Mouse (Mus musculus): Measurements from ENCODE around the gene Prkg1.

Prkg1 gene

GRCm38 (mm10) chr19:31630899-31631869, 133.6 kb downstream of the Prkg1 start:
- no peak for DNase-seq (ENCODE audit: low read depth in 1 of 2, low spot score in 2 of 2)

GRCm38 (mm10) chr19:31621716-31622115, 143.1 kb downstream of the Prkg1 start:
- DNase-seq (ENCODE audit: low read depth in 1 of 2, low spot score in 2 of 2), result no peak

- DNase-seq (ENCODE audit: low read depth in 1 of 2, low spot score in 2 of 2), result no peak
These were observed 148.0 kb downstream of the Prkg1 start for GRCm38 (mm10) chr19:31616830-31617229.

- DNase-seq (ENCODE audit: low read depth in 1 of 2, low spot score in 2 of 2), result no peak
These were observed 148.7 kb downstream of the Prkg1 start for GRCm38 (mm10) chr19:31616159-31616558.

GRCm38 (mm10) chr19:31613146-31613545, 151.7 kb downstream of the Prkg1 start:
- no peak for DNase-seq (ENCODE audit: low read depth in 1 of 2, low spot score in 2 of 2)

GRCm38 (mm10) chr19:31602578-31602977, 162.3 kb downstream of the Prkg1 start:
- DNase-seq (ENCODE audit: low read depth in 1 of 2, low spot score in 2 of 2), result no peak

GRCm38 (mm10) chr19:31594011-31594410, 170.8 kb downstream of the Prkg1 start:
- no peak for DNase-seq (ENCODE audit: low read depth in 1 of 2, low spot score in 2 of 2)

- no peak for DNase-seq (ENCODE audit: low read depth in 1 of 2, low spot score in 2 of 2)
These were observed 174.1 kb downstream of the Prkg1 start for GRCm38 (mm10) chr19:31590701-31591100.

- no peak for DNase-seq (ENCODE audit: low read depth in 1 of 2, low spot score in 2 of 2)
These were observed 187.7 kb downstream of the Prkg1 start for GRCm38 (mm10) chr19:31577092-31577491.

- DNase-seq (ENCODE audit: low read depth in 1 of 2, low spot score in 2 of 2), result no peak
These were observed 200.5 kb downstream of the Prkg1 start for GRCm38 (mm10) chr19:31564329-31564728.

- DNase-seq (ENCODE audit: low read depth in 1 of 2, low spot score in 2 of 2), result no peak
These were observed 218.8 kb downstream of the Prkg1 start for GRCm38 (mm10) chr19:31546063-31546462.

GRCm38 (mm10) chr19:31531249-31531740, 233.5 kb downstream of the Prkg1 start:
- no peak for DNase-seq (ENCODE audit: low read depth in 1 of 2, low spot score in 2 of 2)

GRCm38 (mm10) chr19:31530616-31531015, 234.2 kb downstream of the Prkg1 start:
- no peak for DNase-seq (ENCODE audit: low read depth in 1 of 2, low spot score in 2 of 2)

GRCm38 (mm10) chr19:31529890-31530289, 234.9 kb downstream of the Prkg1 start:
- DNase-seq (ENCODE audit: low read depth in 1 of 2, low spot score in 2 of 2), result no peak

- no peak for DNase-seq (ENCODE audit: low read depth in 1 of 2, low spot score in 2 of 2)
These were observed 250.3 kb downstream of the Prkg1 start for GRCm38 (mm10) chr19:31514490-31514889.

- no peak for DNase-seq (ENCODE audit: low read depth in 1 of 2, low spot score in 2 of 2)
These were observed 257.0 kb downstream of the Prkg1 start for GRCm38 (mm10) chr19:31507831-31508230.

GRCm38 (mm10) chr19:31506296-31506695, 258.5 kb downstream of the Prkg1 start:
- DNase-seq (ENCODE audit: low read depth in 1 of 2, low spot score in 2 of 2), result no peak

- no peak for DNase-seq (ENCODE audit: low read depth in 1 of 2, low spot score in 2 of 2)
These were observed 259.8 kb downstream of the Prkg1 start for GRCm38 (mm10) chr19:31505041-31505440.

GRCm38 (mm10) chr19:31497386-31497785, 267.4 kb downstream of the Prkg1 start:
- no peak for DNase-seq (ENCODE audit: low read depth in 1 of 2, low spot score in 2 of 2)

- DNase-seq (ENCODE audit: low read depth in 1 of 2, low spot score in 2 of 2), result no peak
These were observed 275.2 kb downstream of the Prkg1 start for GRCm38 (mm10) chr19:31489606-31490005.

GRCm38 (mm10) chr19:31471766-31472165, 293.1 kb downstream of the Prkg1 start:
- no peak for DNase-seq (ENCODE audit: low read depth in 1 of 2, low spot score in 2 of 2)

- no peak for DNase-seq (ENCODE audit: low read depth in 1 of 2, low spot score in 2 of 2)
These were observed 304.6 kb downstream of the Prkg1 start for GRCm38 (mm10) chr19:31460188-31460587.

- DNase-seq (ENCODE audit: low read depth in 1 of 2, low spot score in 2 of 2), result no peak
These were observed 320.7 kb downstream of the Prkg1 start for GRCm38 (mm10) chr19:31444101-31444500.

Data from monocyte, adult 2 months (primary cell).